Mouse (Mus musculus): ENCODE measurements at regions not wholly inside any gene's neighbourhood (a gene's known extent, or its start where the extent isn't known, plus 50 kb on each side); places are given as distances from the start of the nearest gene placed in this dataset.
"Not testable (repeated sequence)": the region's sequence is repeated elsewhere in the genome, so short reads cannot be mapped to it uniquely, and the experiment has no call there.

DNA sequence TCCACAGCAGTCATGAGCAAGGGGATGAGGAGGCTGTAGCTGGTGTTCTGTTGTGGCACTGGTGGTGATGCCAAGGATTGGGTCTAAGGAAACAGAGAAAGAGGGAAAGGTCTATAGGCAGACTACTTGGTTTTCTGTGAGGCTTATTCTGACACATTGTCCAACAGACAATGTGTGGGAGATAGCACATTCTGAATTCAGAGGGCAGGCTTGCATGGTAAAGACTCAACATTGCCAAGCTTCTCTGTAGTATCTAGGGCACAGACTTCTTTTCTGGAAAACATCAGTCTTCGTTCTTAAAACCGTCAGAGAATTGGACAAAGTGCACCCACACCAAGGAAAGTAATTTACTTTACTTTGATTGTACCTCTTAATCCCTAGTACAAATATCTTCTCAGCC is 218.7 kb upstream of the Tenm4 start:
- no peak for DNase-seq (ENCODE audit: low read depth, low spot score)

DNA sequence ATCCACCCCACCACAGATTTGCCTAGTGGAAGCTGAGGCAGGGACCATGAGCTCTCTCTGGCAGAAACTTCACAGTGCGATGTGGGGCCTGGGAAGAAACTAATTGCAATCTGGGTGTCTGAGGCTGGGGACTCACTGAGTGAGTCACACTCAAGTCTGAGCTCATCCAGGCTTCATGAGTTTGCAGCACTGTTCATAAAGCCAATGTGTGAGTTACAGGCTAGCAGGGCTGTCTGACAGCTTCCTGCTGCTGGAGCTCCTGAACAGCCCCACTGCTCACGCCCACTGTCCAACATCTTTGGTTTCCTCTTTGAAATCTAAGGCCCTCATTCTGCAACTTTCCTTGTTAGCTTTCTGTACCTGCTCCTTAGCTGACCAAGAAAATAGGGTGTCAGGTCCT is 216.5 kb upstream of the Tenm4 start:
- DNase-seq (ENCODE audit: low read depth, low spot score): no peak

DNA sequence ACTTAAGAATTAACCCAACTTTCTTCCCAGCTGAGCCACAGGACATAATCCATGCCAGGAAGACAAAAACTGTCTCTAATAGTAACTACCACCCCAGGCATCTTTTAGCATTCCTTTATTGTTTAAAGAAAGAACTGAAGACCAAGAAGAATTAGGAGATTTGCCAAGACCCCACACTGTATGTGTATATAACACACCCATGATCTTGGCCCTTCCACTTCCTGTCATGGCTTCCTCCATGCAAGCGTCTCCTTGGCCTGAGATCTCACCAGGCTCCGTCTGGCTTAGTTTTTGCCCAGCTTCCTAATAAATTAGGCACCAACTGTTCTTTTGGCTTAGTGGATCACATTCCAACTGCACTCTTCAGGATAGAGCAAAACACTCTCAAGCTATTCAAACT is 215.9 kb upstream of the Tenm4 start:
- no peak for DNase-seq (ENCODE audit: low read depth, low spot score)

DNA sequence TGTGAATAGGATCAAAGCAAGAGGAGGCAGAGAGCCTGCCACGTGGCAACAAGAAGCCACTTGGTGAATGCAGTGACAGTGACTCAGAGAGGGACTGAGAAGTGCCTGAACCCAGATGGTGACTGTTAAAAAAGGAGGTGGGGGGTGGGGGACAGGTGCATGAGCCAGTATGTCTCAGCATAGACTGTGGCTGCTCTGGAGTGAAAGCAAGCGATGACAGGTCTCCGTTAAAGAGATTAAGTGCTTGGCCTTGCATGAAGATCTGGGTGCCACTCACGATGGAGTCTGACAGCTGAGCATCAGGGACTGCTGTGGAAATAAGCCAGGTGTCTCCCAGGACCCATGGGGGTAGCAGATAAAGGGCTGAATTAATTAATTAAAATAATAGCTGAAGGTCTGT is 212.0 kb upstream of the Tenm4 start:
- no peak for DNase-seq (ENCODE audit: low read depth, low spot score)

DNA sequence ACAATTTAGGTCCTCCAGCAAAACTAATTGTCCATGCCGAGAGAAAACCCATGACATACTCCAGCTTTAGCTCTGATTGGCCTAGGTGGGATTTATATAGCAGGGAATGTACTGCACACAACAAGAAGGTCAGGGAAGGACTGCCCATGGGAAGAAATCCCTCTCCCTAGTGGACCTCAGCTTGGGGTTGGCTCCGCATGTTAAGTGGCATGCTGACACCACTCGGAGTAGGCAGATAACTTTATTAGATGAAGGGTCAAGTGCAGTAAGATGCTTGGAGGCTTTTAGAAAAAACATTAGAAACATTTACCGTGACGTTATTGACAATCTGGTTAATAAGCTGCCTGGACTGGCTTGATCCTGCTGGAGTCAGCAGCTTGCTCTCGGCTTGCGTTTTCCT is 199.2 kb upstream of the Tenm4 start:
- DNase-seq (ENCODE audit: low read depth, low spot score): no peak

DNA sequence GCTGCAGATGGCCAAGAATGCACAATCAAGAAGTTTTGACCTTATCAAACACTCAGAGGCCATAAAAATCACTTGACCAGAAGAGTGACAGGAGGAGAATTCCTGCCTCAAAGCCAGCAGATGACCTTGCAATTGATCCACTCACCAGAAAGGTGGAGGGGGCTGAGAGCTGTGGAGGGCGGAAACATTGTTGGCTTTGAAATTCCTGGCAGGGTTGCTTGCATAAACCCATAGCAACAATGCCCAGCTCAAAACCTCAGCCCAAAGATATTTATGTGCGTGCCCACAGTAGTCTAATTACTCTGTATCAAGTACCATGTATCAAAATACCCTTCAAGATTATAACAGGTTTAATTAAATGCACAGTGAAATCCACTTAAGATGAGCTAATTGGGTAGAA is 197.0 kb upstream of the Tenm4 start:
- DNase-seq (ENCODE audit: low read depth, low spot score): no peak

DNA sequence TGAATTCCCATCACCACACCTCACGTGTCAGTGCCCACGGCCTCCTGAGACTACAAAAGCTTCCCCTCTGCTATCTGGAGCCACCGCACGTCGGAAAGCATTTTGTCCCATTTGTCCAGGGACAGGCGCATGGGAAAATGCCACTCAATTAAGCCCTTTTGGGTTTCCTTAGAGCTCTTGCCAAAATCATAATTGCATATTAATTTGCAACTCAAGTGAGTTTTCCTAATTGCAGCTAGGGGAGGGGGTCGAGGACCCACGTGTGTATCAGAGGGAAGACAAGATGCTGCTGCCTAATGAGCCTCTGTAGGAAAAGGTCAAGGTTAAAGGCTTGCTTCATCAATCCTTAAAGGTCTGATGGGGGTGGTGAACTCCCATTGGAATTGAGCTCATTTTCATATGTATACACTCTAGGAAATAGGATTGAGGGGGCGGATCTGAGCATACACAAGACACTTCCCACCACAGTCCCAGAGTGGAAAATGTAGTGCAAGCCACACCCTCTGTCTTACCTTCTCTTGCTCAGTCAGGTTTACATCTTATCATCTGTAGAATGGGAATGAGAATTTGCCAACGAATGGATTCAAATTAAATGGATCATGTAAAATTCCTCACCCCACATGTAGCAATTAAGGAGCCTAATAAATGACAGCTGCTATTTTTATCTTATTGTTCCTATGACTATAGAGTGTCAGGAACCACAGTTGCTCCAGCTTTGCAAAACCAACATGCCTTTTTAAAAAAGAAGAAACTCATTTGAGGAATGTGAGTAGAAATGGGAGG is 179.6 kb upstream of the Tenm4 start:
- no peak for DNase-seq (ENCODE audit: low read depth, low spot score)

DNA sequence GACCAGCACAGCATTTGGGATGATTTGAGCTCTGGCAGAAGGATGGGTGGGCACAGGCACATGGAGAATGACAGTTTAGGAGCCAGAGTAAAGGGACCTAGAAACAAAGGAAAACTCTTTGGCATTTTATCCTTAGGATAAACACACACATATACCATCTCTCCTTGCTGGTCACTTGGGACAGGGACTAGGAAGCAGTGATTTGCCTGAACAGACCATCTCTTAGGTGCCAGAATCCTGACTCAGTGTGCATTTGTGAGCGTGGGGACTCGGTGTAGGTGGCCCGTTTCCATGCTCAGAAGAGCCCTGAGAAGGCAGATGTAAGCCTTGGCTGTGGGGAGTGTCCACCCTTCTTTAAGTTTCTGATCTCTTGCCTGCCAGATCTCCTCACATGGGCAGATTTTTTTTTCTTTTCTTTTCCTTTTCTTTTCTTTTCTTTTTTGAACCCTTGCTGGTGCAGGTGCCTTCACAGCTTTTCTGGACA is 179.0 kb upstream of the Tenm4 start:
- no peak for DNase-seq (ENCODE audit: low read depth, low spot score)

DNA sequence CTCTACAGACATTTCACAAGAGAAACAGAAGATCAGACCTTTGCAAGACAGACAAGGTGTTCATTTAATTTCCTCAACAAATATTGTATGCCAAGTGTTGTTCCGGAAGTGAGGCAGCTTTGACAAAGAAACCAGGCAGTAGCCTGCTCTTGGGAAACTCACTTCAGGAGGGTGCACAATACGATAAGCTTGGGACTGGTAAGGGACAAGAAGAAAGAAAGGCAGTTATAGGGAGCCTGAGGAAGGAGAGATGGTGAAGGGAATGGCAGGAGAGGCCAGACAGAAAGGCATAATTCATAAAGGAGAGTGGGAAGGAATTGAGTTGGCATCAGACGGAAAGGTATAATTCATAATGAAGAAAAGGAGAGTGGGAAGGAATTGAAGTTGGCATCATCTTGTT is 178.5 kb upstream of the Tenm4 start:
- DNase-seq (ENCODE audit: low read depth, low spot score): no peak

DNA sequence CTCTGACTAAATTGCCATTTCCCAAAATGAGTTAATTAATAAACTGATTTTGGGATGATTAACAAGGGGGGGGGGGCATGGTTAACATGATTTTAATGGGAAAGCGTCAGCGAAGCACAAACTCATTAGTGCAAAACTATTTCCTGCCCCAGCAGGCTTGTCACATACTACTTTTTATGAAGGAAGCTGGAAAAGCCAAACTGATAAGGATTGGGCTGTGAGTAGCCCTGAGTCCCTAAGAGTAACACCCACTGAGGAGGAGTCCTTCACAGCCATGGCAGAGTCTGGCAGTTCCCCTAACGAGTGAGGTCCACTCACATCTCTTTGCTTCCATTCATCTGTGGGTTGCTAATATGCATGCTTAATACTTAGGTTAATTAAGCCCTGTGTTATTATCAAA is 173.9 kb upstream of the Tenm4 start:
- no peak for DNase-seq (ENCODE audit: low read depth, low spot score)

DNA sequence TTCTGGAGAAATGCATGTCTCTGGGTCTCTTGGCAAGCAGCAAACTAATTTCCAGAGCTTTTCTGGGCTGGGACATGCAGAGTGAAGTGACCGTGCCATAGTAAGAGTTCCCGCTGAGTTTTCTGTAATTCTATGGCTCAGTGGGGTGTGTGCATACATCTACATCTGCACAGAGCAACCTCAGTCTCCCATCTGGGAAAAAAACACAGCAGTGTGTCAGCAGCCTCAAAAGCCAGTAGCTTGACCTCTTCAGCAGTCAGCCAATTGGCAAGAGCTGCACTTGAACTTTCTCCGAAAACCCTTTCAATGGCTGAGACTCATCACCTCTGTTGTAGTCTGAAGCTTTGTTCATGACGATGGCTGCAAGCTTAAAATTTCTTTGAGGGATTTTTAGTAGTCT is 171.9 kb upstream of the Tenm4 start:
- no peak for DNase-seq (ENCODE audit: low read depth, low spot score)

DNA sequence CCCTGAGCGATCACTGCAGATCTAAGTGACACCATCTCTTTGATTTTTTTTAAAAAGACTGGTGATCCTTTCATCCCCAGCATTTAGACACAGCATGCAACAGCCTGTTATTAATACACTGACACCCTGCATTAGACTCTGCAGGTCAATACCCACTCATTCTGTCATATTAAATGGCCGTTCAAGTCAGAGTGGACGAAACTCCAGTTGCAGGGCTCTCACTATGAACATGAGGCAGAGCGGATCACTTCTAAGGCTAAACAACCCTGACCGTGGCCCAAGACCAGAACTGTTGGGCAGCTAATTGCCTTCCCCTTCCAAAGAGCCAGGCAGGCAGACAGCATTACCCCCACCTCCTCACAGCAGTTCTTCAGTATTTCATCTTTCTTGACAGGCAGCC is 168.6 kb upstream of the Tenm4 start:
- no peak for DNase-seq (ENCODE audit: low read depth, low spot score)

DNA sequence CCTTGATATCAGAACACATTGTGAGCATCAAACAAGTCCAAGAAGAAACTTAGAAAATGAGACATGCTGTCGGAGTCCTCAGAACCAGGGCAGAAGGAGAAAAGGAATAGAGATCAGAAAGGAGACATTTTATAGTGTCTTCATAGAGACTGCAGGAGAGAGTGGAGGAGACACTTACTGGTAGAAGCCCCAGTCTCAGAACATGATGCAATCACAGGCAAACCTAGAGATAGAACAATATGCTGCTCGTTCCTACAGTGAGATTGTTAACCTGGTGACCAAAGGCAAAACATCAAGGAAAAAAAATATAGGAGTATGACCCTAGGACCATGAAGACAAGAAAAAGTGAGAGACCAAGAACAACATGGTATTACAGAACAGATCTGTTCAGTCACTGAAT is 164.7 kb upstream of the Tenm4 start:
- no peak for DNase-seq (ENCODE audit: low read depth, low spot score)

DNA sequence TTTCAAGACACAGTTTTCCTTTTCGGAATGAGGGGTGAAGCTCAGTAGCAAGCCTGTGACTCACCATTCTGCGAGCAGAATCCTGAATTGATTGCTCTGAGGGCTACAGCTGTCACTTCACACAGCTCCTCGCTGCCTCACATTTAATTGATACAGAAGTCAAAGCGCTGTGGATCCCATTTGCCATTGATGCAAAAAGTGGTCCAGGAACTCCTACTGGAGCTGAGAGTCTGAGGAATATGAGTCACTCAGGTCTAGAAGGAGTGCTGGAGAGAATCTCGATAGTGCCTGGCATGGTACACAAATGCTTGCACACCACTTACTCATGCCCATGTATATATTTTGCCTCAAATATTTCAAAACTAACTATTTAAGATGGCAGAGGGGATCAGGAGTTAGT is 158.0 kb upstream of the Tenm4 start:
- no peak for DNase-seq (ENCODE audit: low read depth, low spot score)

DNA sequence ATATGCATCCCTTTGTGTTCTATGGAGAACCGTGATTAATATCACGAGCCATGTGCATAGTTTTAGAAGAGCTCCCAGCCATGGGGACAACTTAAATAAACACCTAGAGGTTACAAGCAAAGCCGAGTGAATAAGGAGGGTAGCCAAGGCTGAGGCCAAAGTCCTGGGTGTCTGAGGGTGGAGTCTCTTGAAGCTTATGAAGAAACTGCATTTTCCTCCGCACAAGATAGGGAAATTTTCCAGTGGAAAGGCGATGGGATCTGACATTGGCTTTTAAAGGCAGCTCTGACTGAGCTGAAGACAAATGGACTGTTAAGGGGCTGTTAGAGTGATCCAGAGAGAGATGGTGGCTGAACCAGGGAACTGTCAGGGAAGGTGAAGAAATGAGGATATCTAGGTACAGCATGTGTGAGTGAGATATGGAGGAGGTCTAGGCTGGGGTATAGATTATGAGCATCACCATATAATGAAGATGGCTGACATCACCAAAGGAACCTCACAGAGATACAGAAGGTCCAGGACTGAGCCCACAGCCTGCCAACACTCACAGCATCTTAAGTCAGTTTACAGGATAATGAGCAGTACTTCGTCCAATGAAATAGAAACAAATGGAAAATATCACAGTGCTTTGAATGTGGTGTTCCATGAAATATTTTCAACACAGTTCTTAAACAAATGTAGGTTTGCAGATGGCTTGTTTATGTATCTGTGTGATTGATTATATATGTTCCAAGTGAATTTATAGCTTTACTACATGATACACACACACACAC is 153.7 kb upstream of the Tenm4 start:
- DNase-seq (ENCODE audit: low read depth, low spot score): no peak

DNA sequence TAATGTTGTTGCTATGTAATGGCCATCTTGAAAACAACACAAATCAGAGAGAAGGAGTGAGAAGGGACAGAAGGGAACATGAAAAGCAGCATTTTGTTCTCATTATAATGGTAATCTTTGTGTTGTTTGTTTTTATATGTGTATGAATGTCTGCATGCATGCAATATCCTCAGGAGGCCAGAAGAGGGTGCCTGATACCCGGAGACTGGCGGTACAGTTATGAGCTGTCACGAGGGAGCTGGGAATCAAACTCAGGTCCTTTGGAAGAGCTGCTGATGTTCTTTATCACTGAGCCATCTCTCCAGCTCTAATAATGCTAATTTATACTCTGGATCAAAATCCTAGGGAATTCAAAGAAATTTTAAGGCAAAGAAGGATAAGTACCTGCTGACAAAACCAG is 147.0 kb upstream of the Tenm4 start:
- no peak for DNase-seq (ENCODE audit: low read depth, low spot score)

DNA sequence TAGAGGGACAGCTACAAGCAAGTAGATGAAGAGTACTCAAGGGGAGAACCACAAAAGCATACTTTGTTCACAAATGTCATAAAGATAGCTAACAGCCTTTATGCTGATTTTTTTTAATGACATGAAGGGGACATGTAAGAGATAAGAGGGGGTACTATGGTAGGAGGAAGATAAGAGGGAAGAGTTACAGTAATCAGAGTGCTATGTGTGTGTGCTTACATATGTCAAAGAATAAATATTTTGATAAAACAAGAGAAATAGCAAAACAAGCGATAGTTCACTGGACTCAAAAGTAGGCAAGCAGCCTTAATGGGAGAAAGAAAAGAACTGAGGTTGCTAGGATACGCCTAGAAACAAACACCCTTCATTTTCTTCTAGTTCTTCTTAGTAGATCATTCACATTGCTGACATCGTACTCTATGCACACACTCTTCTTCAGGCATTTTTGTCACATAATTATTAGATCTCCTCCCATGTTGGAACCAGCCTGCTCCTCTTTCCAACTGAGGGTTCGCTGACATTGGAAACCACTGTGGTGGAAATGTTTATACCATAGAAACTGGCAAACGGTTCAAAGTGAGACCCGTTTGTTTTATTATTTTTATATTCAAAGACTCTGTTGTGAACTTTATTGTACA is 144.1 kb upstream of the Tenm4 start:
- DNase-seq (ENCODE audit: low read depth, low spot score): no peak

DNA sequence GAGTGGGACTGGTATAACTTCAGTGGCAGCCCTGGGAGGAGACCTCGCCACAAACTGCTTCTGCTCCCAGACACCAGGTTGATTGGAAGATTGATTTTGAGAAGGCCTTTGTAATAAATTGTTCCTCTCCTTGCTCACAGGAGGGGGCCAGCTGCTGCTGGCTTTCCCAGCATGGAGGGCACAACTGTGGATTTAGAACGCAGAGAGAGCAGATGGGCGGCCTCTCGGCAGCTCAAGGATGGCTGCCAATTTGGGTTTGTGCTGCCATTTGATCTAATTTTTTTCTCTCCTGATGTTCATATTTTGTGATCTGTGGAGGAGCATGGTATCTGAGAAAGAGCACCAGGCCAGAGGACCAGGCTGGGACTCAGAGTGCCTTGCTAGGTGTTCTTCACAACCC is 137.4 kb upstream of the Tenm4 start:
- no peak for DNase-seq (ENCODE audit: low read depth, low spot score)

DNA sequence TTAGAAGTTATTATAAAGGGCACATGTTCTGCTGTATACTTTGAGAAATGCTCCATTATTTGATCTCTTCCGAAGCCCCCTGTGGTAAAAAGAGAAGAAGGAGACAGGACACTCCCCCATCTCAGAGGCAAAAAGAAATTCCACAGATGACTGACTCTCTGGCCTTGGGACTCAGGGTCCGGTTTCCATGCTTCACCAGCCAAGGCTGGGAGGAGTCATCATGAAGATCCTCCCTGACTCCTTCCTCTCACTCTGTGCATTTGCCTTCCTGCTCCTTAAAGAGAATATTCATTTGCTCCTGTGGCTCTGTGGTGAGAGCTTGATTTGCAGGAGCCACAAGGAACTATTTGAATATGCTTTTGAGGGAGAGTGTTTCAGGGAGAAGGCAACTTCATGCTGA is 135.6 kb upstream of the Tenm4 start:
- no peak for DNase-seq (ENCODE audit: low read depth, low spot score)

DNA sequence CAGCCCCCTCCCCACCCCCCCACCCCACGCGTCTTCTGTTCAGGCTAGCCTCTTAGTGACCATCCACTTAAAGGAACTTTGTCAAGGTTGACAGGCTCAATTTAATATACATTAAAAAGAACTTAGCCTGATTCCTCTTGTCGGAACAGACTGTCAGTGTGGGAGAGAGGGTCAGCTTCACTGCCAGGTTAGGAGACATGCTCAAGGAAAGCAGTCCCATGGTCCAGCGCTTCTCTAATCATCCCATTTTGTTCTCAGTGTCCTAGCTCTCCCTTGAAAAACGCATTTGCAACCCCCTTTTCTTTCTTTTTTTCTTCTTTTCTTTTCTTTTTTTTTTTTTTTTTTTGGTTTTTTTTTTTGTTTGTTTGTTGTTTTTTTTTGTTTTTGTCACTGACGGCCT is 131.4 kb upstream of the Tenm4 start:
- no peak for DNase-seq (ENCODE audit: low read depth, low spot score)

DNA sequence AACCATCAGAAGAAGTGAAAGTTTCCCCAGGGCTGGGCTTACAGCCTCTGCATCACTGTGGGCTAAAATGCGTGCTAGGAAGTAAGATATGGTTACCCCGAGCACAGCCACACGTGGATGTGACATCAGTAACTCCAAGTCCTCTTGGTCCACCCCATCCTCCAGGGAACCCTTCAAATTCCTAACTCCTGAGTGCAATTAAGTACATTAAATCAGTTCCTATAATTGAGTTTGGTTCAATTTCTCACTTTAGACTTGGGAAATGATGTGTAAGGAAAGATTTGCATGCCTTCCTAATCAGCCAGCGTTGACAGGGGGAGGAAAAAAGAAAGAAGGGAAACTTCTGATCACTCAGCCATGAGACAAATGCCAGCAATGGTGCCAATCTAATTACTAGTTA is 129.2 kb upstream of the Tenm4 start:
- no peak for DNase-seq (ENCODE audit: low read depth, low spot score)

DNA sequence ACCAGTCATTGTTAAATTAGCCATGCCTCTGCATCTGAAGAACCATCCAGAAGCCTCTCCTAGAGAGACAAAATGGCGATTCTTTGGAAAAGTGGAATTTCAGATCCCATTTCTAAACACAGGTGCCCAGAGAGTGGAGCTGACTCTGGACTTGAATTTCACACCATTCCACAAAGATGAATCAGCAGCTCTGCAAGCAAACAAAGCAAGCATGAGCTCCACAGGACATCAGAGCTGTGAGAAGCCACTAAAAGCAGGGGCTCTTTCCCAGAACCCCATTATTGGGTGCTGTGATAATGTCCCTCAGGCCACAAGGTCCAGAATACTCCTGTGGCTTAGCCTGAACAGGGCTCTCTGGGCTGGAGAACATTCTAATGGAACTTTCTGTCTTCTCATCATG is 119.4 kb upstream of the Tenm4 start:
- no peak for DNase-seq (ENCODE audit: low read depth, low spot score)

DNA sequence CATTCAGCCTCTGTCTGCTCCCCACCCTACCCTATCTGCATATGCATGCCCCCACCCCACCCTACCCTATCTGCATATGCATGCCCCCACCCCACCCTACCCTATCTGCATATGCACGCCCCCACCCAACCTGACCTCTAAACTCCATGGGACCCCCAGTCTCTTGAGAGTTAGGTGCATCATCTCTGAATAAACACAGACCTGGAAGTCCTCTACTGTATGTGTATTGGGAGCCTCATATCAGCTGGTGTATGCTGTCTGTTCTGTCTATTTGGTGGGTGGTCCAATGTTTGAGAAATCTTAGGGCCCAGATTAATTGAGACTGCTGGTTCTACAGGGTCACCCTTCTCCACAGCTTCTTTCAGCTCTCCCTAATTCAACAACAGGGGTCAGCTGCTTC is 109.4 kb upstream of the Tenm4 start:
- not testable (repeated sequence) for DNase-seq (ENCODE audit: low read depth, low spot score)
